Comparison of ENCODE assay signal across 16 mouse cellular contexts in the genomic region with DNA sequence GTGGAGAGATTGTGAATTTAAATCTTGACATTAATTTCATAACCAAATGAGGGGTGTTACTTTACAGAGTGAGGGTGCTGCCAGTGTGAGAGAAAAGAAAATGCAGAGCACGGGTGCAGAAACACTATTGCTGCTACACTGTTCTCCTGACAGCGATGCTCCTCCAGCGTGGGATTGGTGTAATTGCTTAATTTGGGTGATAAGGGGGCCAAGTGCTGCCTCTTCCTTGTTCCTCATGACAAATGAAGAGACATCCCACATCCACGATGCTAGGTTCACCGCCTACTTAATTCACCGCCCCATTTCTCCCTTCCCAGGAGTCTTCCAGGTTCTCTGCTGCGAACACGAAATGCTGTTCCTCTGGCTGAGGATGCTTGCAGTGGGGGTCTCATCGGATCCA.
DNase-seq lines count a peak whose midpoint lies in the region; ATAC-seq lines count a peak whose summit lies in the region.
"Had no signal": no experiment of that assay in that cellular context is flagged by ENCODE, and none has a peak within 500 bp of the region (broad histone marks: within the 10 kb centered on the region; RNA-seq: fewer than 3 reads in every experiment).

No protein-coding gene starts in this region.

- H3K36me3 ChIP-seq in forebrain, embryonic 16.5 days (ENCODE audit: control insufficient read depth, insufficient read depth) = no peaks in the 10 kb centered on the region
- 0 out of 2 replicates have a peak, but pooled peaks cover 5% of the 10 kb centered on the region for H3K36me3 ChIP-seq in kidney, embryonic 16.5 days (ENCODE audit: insufficient read depth, low read length)
- H3K36me3 ChIP-seq: embryonic facial prominence, embryonic 13.5 days; heart, embryonic 10.5 days had no signal

- ATAC-seq in forebrain, embryonic 16.5 days = peak; percentile 52
- ATAC-seq in CD4-positive, CD25-positive, alpha-beta regulatory T cell, adult 4 months = no peak
- ATAC-seq in kidney, embryonic 16.5 days (ENCODE audit: low FRiP score, low TSS enrichment) = no peak

- no peak overlapping the region for H3K4me3 ChIP-seq in forebrain, embryonic 16.5 days (replicated peaks; ENCODE audit: low read length)
- H3K4me3 ChIP-seq in kidney, embryonic 16.5 days (ENCODE audit: low read length) = no peak overlapping the region
- H3K4me3 ChIP-seq: embryonic facial prominence, embryonic 13.5 days; gastrocnemius, adult 2 months; heart, embryonic 10.5 days; myocyte had no signal

- H3K27me3 ChIP-seq in forebrain, embryonic 16.5 days (replicated peaks; ENCODE audit: control insufficient read depth, insufficient read depth, low read length) = no peaks in the 10 kb centered on the region
- no peaks in the 10 kb centered on the region for H3K27me3 ChIP-seq in kidney, embryonic 16.5 days (ENCODE audit: insufficient read depth, low read length)
- H3K27me3 ChIP-seq: embryonic facial prominence, embryonic 13.5 days had no signal

- peak overlapping the region; percentile 47; the same call in 1 of the 2 replicates for H3K27ac ChIP-seq in forebrain, embryonic 16.5 days (ENCODE audit: low read length)
- H3K27ac ChIP-seq in kidney, embryonic 16.5 days (ENCODE audit: low read length) = no peak overlapping the region
- H3K27ac ChIP-seq: embryonic facial prominence, embryonic 13.5 days; gastrocnemius, adult 2 months; heart, embryonic 10.5 days; kidney, postnatal 0 days had no signal

- DNase-seq in layer of hippocampus, adult 8-10 months (ENCODE audit: low spot score in 2 of 2) = peak; percentile 32 to 42
- no peak for DNase-seq in layer of hippocampus, postnatal 14 days (ENCODE audit: low spot score in 2 of 2)
- peak; percentile 23 to 44 for DNase-seq in frontal cortex, postnatal 25 days (ENCODE audit: low spot score in 2 of 2)
- DNase-seq in left cerebral cortex, postnatal 25 days (ENCODE audit: low spot score in 2 of 2) = peak; percentile 61 to 91
- DNase-seq in gastrocnemius, postnatal 4 days (ENCODE audit: low spot score in 2 of 2) = no peak
- DNase-seq: cerebellum, postnatal 25 days; gastrocnemius, adult 2 months; lung, adult 2 months; thymus, adult 18-20 months had no signal

- intact Hi-C loops in left cerebral cortex, postnatal 25 days (cut with DNase I) = loop anchor here (1.0 kb wide), 1 partner anchor 46 kb away; no protein-coding TSS in a partner anchor

- WGBS in forebrain, embryonic 16.5 days = 64% methylated on average over 9 of the region's 9 CpGs
- 81% methylated on average over 9 of the region's 9 CpGs for WGBS in kidney, embryonic 16.5 days

- peaks cover 29% of the 10 kb centered on the region for H3K4me1 ChIP-seq in forebrain, embryonic 16.5 days (replicated peaks; ENCODE audit: control insufficient read depth, insufficient read depth, low read length)
- no peaks in the 10 kb centered on the region for H3K4me1 ChIP-seq in kidney, embryonic 16.5 days (ENCODE audit: insufficient read depth, low read length)

- H3K4me2 ChIP-seq in forebrain, embryonic 16.5 days (ENCODE audit: low read length) = peak overlapping the region; percentile 9; the same call in 1 of the 2 replicates
- no peak overlapping the region for H3K4me2 ChIP-seq in kidney, embryonic 16.5 days (replicated peaks; ENCODE audit: low read depth, low read length)
- H3K4me2 ChIP-seq: embryonic facial prominence, embryonic 13.5 days had no signal

- no peak overlapping the region for H3K9ac ChIP-seq in forebrain, embryonic 16.5 days (replicated peaks; ENCODE audit: low read depth, low read length)
- H3K9ac ChIP-seq in kidney, embryonic 16.5 days (replicated peaks; ENCODE audit: low read length) = no peak overlapping the region
- H3K9ac ChIP-seq: embryonic facial prominence, embryonic 13.5 days had no signal

- no peaks in the 10 kb centered on the region for H3K9me3 ChIP-seq in forebrain, embryonic 16.5 days (ENCODE audit: control insufficient read depth, low read length)
- H3K9me3 ChIP-seq in kidney, embryonic 16.5 days (ENCODE audit: low read length) = peaks cover 5% of the 10 kb centered on the region; the same call in 1 of the 2 replicates
- H3K9me3 ChIP-seq: embryonic facial prominence, embryonic 13.5 days; heart, embryonic 10.5 days had no signal

Comparison
In these comparisons a context has a peak if more than half of its experiments do, and no peak if none do; other contexts are left out.
1. DNase-seq: peak in layer of hippocampus, adult 8-10 months (2 of 2), frontal cortex, postnatal 25 days (2 of 2) and left cerebral cortex, postnatal 25 days (2 of 2); none in layer of hippocampus, postnatal 14 days (0 of 2) and gastrocnemius, postnatal 4 days (0 of 2).